Mouse (Mus musculus) MEL (cell line): Measurements from ENCODE around the gene Rnf26.

Source experiments
- CTCF ChIP-seq, 3 experiments: IDR thresholded peaks in 2 of 3; conservative IDR thresholded peaks in 1 of 3; 2 replicates each; pipeline ENCODE4 v1.5.1; 2011 to 2012; ENCODE audit warnings: low read length in 3 of 3, low read depth in 2 of 3, mild to moderate bottlenecking in 2 of 3, improper control_type of control experiment in 1 of 3, inconsistent platforms in 1 of 3, mixed read lengths in 1 of 3, moderate library complexity in 1 of 3; ENCODE audit not compliant: control insufficient read depth in 1 of 3, insufficient read depth in 1 of 3, poor library complexity in 1 of 3, severe bottlenecking in 1 of 3
- EP300 ChIP-seq, 2 experiments: IDR thresholded peaks; 2 replicates each; pipeline ENCODE4 v1.6.1; 2011; ENCODE audit warnings: improper control_type of control experiment in 2 of 2, low read length in 2 of 2, low read depth in 1 of 2, mild to moderate bottlenecking in 1 of 2
- GATA1 ChIP-seq: IDR thresholded peaks from 2 replicates; pipeline ENCODE4 v1.6.1; 2011; ENCODE audit warnings: low read depth, low read length, improper control_type of control experiment
- KAT2A ChIP-seq: conservative IDR thresholded peaks from 2 replicates; pipeline ENCODE4 v1.6.1; 2012; ENCODE audit warnings: low read depth, low read length, improper control_type of control experiment, inconsistent platforms
- MAX ChIP-seq: IDR thresholded peaks from 2 replicates; pipeline ENCODE4 v1.6.1; 2011; ENCODE audit warnings: low read length, improper control_type of control experiment
- MAZ ChIP-seq: IDR thresholded peaks from 2 replicates; pipeline ENCODE4 v1.6.1; 2012; ENCODE audit warnings: low read depth, mild to moderate bottlenecking, inconsistent platforms, low read length, improper control_type of control experiment
- MEF2A ChIP-seq: IDR thresholded peaks from 2 replicates; pipeline ENCODE4 v1.6.1; 2014; ENCODE audit warnings: low read depth, mild to moderate bottlenecking, inconsistent platforms, low read length, improper control_type of control experiment; ENCODE audit not compliant: poor library complexity, insufficient replicate concordance, severe bottlenecking; ENCODE audit errors: extremely low read depth
- MXI1 ChIP-seq: IDR thresholded peaks from 2 replicates; pipeline ENCODE4 v1.6.1; 2011; ENCODE audit warnings: mild to moderate bottlenecking, low read depth, low read length, improper control_type of control experiment
- MYC ChIP-seq: IDR thresholded peaks from 2 replicates; pipeline ENCODE4 v1.6.1; 2011; ENCODE audit warnings: low read depth, mild to moderate bottlenecking, low read length, improper control_type of control experiment, moderate library complexity
- NELFE ChIP-seq: IDR thresholded peaks from 2 replicates; pipeline ENCODE4 v1.6.1; 2011; ENCODE audit warnings: low read depth, low read length, improper control_type of control experiment
- POLR2A ChIP-seq, 2 experiments: IDR thresholded peaks; 2 replicates each; pipeline ENCODE4 v1.6.1; 2011 to 2012; ENCODE audit warnings: low read length in 2 of 2, mild to moderate bottlenecking in 2 of 2, control low read depth in 1 of 2, improper control_type of control experiment in 1 of 2, low read depth in 1 of 2, moderate library complexity in 1 of 2; ENCODE audit not compliant: control insufficient read depth in 1 of 2, insufficient read depth in 1 of 2, poor library complexity in 1 of 2
- TBP ChIP-seq: IDR thresholded peaks from 2 replicates; pipeline ENCODE4 v1.8.0; 2011; ENCODE audit warnings: low read depth, low read length, improper control_type of control experiment

DNA sequence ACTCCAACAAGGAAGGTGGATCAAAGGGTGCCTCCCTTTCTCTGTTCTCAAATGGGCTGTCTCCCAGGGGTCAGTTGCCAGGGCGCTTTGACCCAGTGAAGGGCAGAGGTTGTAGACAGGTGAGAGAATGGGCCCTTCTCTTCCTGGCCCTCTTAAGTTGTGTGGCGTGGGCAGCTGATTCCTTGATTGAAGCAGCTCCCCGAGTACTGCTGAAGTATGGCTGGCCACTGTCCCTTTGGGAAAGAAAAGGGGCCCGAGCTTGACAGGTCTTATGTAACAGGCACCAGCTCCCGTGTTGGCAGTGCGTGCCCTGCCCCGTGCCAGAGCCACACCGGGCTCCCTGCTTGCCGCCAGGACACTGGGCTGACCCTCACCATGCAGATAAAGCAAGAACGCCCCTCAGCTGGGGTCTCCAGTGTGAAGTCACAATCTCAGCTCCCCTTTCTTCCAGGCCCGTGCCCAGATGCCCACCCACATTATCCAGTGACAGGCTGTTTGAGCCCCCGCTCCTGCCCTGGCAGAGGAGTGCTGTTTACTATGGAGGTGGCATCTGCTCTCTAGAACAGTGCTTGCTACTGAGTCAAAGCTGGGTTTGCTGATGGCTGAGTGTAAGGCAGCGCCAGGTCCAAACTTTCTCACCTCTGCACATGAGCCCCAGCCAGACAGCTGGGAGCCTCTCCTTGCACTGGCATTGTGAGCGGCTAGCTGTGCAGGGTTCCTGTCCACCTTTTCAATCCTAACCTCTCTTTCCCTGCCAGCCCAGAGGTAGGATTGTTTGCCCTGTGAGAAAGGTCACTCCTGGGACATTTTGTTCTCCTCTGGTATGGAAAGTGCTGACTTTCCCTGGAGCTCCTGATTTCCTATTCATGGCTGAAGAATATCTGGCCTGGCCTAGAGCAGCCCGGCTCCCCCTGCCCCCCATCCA is 27.3 kb downstream of the Rnf26 start:
- no peak for TF ChIP-seq EP300 (IDR thresholded peaks at IDR 0.05; ENCODE audit: low read depth in 1 of 2, low read length in 2 of 2)
- TF ChIP-seq MXI1 = no peak
- no peak for TF ChIP-seq TBP
- no peak for TF ChIP-seq MEF2A
- TF ChIP-seq NELFE = no peak
- TF ChIP-seq MAX = no peak
- no peak for TF ChIP-seq CTCF (IDR thresholded peaks at IDR 0.05 in 2 of 3, conservative IDR thresholded peaks at IDR 0.05 in 1 of 3; ENCODE audit: control insufficient read depth in 1 of 3, insufficient read depth in 1 of 3, low read depth in 2 of 3, low read length in 3 of 3, poor library complexity in 1 of 3, severe bottlenecking in 1 of 3)
- TF ChIP-seq POLR2A (IDR thresholded peaks at IDR 0.05; ENCODE audit: control insufficient read depth in 1 of 2, insufficient read depth in 1 of 2, low read depth in 1 of 2, low read length in 2 of 2, poor library complexity in 1 of 2) = no peak
- no peak for TF ChIP-seq MYC
- no peak for TF ChIP-seq GATA1
- no peak for TF ChIP-seq MAZ
- no peak for TF ChIP-seq KAT2A
